ENCODE assay signal across 21 mouse cellular contexts in genomic region chr4:140189601-140190000, GRCm38 (mm10). TPM values are rescaled to one million over a fixed set of nuclear protein-coding genes. Genes with fewer than 3 reads are reported as not detected.
DNase-seq lines count a peak whose midpoint lies in the region.
"Had no signal": no experiment of that assay in that cellular context is flagged by ENCODE, and none has a peak within 500 bp of the region (broad histone marks: within the 10 kb centered on the region; RNA-seq: fewer than 3 reads in every experiment).

No protein-coding gene starts in this region.

- no peaks in the 10 kb centered on the region for H3K9me3 ChIP-seq in heart, embryonic 10.5 days
- H3K9me3 ChIP-seq: hindbrain, embryonic 13.5 days; intestine, embryonic 15.5 days; midbrain, embryonic 10.5 days; neural tube, embryonic 12.5 days had no signal

- peak overlapping the region; percentile 59 for H3K27ac ChIP-seq in heart, embryonic 10.5 days
- H3K27ac ChIP-seq: hindbrain, embryonic 13.5 days; intestine, embryonic 15.5 days; layer of hippocampus, adult 2 months; neural tube, embryonic 12.5 days had no signal

- intact Hi-C loops in heart, postnatal 25 days (cut with DNase I), result no loop called here

- H3K27me3 ChIP-seq in heart, embryonic 10.5 days (ENCODE audit: insufficient read depth, poor library complexity, severe bottlenecking), result peaks cover 60% of the 10 kb centered on the region
- H3K27me3 ChIP-seq: hindbrain, embryonic 13.5 days; intestine, embryonic 15.5 days; neural tube, embryonic 12.5 days had no signal

- H3K4me1 ChIP-seq in heart, embryonic 10.5 days, result peaks cover 28% of the 10 kb centered on the region
- H3K4me1 ChIP-seq: intestine, embryonic 15.5 days had no signal

- H3K36me3 ChIP-seq in heart, embryonic 10.5 days, result no peaks in the 10 kb centered on the region
- H3K36me3 ChIP-seq: hindbrain, embryonic 13.5 days; intestine, embryonic 15.5 days; midbrain, embryonic 10.5 days; neural tube, embryonic 12.5 days had no signal

- H3K4me3 ChIP-seq in heart, embryonic 10.5 days, result no peak overlapping the region
- H3K4me3 ChIP-seq: hindbrain, embryonic 13.5 days; intestine, embryonic 15.5 days; layer of hippocampus, adult 2 months; midbrain, embryonic 10.5 days; neural tube, embryonic 12.5 days had no signal

- WGBS in heart, embryonic 10.5 days, result 79% methylated on average over 9 of the region's 9 CpGs

- DNase-seq in heart, embryonic 10.5 days (ENCODE audit: low spot score), result no peak
- no peak for DNase-seq in heart, postnatal 4 days
- DNase-seq in cerebellum, adult 8-10 months, result peak; percentile 72
- peak; percentile 60 to 67 for DNase-seq in cerebellum, postnatal 36 days
- DNase-seq in right cerebral cortex, postnatal 10 days (ENCODE audit: low spot score in 2 of 2), result peak; percentile 48 to 52
- no peak for DNase-seq in heart, postnatal 25 days (ENCODE audit: low spot score)
- DNase-seq in spleen, postnatal 10 days (ENCODE audit: low spot score in 2 of 2), result no peak
- no peak for DNase-seq in adrenal gland, adult (ENCODE audit: inconsistent age in 2 of 2, low spot score in 1 of 2)
- DNase-seq: adrenal gland, postnatal 36 days; lung, adult 2 months; lung, postnatal 4 days; thymus, postnatal 14 days had no signal

RNA-seq across cellular contexts. Expression of gene Igsf21, which starts 57.0 kb away (rescaled TPM):
- 0.16 and 0.68 TPM in 2 replicates for polyA plus RNA-seq in heart, embryonic 10.5 days (2016; fragmentation: Nextera tagmentation; extraction: Ambion mirVana)
- under 1 TPM; 0.14 to 0.20 TPM for total RNA-seq in heart, postnatal 4 days (2021)
- total RNA-seq in heart, postnatal 25 days (2021), result under 1 TPM; 0.21 to 0.25 TPM
- total RNA-seq: liver, adult 2 months had no signal
- polyA plus RNA-seq: activated CD4-positive, CD25-positive, alpha-beta regulatory T cell, adult 4 months; C2C12; liver, adult 2 months; Patski had no signal

Comparison
In these comparisons a context has a peak if more than half of its experiments do, and no peak if none do; other contexts are left out.
1. DNase-seq: peak in cerebellum, adult 8-10 months (single experiment), cerebellum, postnatal 36 days (2 of 2) and right cerebral cortex, postnatal 10 days (2 of 2); none in heart, embryonic 10.5 days (single experiment), heart, postnatal 4 days (single experiment), heart, postnatal 25 days (single experiment), spleen, postnatal 10 days (0 of 2) and adrenal gland, adult (0 of 2).